Mouse (Mus musculus) cerebellum, postnatal 4 days (tissue): ENCODE measurements at regions not wholly inside any gene's neighbourhood (a gene's known extent, or its start where the extent isn't known, plus 50 kb on each side); places are given as distances from the start of the nearest gene placed in this dataset.
A peak's percentile ranks its signal among the peaks of the same experiment; 100 is the strongest.
"Not testable (repeated sequence)": the region's sequence is repeated elsewhere in the genome, so short reads cannot be mapped to it uniquely, and the experiment has no call there.

ENCODE experiments used
- DNase-seq, 2 experiments: peaks; one replicate each; pipeline ENCODE4 v3.0.0; 2022; ENCODE audit warnings: low spot score in 2 of 2, mixed read lengths in 1 of 2

- DNase-seq = no peak
These were observed 56.4 kb downstream of the Rassf10 start for GRCm38 (mm10) chr7:113010150-113010549.

- DNase-seq = no peak
These were observed 63.5 kb downstream of the Rassf10 start for GRCm38 (mm10) chr7:113017092-113017755.

- no peak for DNase-seq
These were observed 67.7 kb downstream of the Rassf10 start for GRCm38 (mm10) chr7:113021412-113021811.

GRCm38 (mm10) chr7:113022516-113022915 is 68.8 kb downstream of the Rassf10 start:
- no peak for DNase-seq

DNA sequence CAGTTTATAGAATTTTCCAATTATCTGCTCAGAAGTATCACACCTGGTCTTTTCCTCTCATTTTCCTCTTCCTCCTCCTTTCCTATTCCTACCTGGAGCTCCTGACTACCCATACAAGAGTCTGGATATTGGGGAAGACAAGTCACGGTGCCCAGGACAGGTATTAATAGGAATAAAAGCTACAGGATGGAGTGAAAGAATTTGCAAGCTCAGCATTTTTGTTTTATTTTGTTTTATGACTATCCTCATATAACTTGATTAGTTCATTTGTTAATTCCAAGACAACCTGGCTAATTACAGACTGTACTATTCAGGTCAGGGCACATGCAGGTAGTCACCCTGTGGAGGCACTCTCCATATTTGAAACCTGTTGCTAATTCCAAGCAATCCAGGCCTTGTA is 72.0 kb downstream of the Rassf10 start:
- DNase-seq = no peak

GRCm38 (mm10) chr7:113026290-113027075 is 72.7 kb downstream of the Rassf10 start:
- no peak for DNase-seq

DNA sequence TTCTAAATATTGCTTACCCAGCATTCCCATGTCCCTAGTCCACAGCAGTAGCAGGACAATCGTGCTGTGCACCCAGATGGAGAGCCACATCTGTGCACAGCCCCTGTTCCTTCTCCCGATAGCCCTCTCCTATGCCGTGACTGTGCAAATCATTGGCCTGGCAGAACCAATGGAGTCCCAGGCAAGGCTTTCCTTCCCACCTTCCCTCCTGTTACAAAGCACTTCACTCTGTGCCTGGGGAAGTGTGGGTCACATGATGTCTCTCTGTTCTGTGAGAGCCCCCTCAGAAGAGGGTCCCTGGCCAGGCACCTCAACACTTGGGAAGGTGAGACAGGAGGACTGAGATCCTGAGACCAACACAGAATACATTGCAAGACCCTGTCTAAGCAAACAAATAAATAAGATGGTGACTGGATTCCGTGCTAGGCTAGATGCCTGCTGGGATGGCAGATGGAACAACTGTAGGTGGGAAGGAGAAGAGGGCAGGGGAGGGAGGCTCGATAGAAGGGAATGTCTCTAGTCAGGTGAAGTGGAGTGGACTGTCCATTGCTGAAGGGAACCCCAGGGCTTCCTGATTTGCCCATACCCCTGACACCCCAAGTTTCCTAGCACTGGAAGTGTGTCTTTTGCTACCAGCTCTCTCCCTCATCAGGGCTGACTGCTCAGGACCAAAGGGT is 73.5 kb downstream of the Rassf10 start:
- no peak for DNase-seq

DNA sequence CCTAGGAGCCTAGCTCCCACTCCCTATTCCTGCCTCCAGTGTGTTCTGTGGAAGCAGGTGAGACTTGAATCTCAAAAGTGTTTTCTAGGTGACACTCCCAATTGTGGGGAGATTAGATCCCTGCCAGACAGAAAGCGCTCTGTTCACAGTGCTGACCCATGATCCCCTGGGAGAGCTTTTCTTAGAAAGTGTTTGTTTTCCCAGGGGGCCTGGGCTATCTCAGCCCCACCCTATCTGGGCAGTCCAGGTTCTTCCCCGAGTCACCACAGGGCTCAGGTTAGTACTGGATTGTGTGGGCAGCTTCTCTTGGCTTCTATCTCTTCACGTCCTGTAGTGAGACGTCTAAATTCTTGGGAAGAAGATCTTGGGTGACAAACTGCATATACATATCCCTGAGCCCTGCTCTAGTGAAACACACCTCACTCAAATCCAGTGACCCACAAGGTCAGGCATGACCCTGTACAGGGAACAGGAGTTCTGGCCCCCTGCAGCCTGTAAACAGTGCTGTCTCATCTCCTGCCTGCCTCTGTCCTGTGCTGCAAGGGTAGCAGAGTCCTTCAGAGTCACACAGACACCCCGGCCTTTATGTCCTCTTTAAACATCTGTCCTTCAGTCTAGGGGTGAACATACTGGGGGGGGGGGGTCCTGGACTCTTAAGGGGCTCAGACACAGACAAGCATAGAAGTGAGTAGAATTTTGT is 76.4 kb downstream of the Rassf10 start:
- DNase-seq = no peak

DNA sequence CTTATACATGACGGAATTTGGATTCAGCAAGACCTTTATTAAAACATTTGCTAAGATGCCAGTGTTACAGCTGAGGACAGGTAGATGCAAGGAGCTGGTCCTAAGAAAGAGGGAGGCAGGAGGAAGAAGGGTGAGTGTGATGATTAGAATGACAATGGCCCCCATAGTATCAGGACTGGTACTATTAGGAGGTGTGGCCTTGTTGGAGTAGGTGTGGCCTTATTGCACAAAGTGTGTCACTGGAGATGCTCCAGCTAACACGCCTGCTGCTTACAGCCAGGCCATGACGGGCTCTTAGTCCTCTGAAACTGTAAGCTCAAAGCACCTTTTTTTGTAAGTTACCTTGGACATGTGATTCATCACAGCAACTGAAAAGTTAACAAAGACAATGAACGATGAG is 82.0 kb downstream of the Rassf10 start:
- no peak for DNase-seq

- no peak for DNase-seq
These were observed 84.3 kb downstream of the Rassf10 start for GRCm38 (mm10) chr7:113037825-113038613.

DNA sequence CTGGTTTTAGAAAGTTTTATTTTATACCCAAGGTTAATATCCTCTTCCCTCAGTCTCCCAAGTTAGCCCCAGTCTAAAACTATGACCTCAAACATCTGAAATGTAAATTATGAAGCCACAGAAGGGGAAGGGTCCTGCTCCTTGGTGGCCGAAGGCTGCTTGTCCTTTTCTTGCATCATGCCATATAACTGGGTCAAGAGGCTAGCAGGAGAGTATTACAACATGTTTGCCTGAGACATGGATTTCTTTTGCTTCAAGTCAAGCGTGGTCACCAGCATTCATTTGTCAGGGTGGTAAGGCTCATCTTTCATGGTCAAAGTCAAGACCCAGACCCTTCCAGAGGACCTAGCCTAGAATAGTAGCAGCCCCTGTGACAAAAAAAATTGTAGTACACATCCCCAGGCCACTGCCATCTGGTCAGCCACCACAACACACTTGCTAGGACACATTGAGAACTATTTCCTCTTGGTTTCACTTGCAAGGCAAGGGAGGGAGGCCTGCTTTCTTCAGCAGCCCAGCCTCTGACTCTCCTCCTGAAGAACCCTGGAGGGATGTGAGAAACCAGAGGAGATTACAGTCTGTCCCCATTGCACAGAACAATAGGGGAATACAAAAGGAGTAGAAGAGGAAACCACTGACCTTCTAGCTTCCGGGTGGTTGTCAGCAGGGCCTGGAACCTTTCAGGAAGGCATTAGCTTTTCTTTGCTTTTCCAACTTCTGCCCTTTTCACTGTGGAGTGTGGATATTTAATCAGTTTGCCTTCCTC is 85.3 kb downstream of the Rassf10 start:
- no peak for DNase-seq

- DNase-seq = not testable (repeated sequence)
These were observed 91.9 kb downstream of the Rassf10 start for GRCm38 (mm10) chr7:113045613-113046159.

- DNase-seq = no peak
These were observed 92.6 kb downstream of the Rassf10 start for GRCm38 (mm10) chr7:113046406-113046805.

- no peak for DNase-seq
These were observed 93.8 kb downstream of the Rassf10 start for GRCm38 (mm10) chr7:113047583-113047982.

DNA sequence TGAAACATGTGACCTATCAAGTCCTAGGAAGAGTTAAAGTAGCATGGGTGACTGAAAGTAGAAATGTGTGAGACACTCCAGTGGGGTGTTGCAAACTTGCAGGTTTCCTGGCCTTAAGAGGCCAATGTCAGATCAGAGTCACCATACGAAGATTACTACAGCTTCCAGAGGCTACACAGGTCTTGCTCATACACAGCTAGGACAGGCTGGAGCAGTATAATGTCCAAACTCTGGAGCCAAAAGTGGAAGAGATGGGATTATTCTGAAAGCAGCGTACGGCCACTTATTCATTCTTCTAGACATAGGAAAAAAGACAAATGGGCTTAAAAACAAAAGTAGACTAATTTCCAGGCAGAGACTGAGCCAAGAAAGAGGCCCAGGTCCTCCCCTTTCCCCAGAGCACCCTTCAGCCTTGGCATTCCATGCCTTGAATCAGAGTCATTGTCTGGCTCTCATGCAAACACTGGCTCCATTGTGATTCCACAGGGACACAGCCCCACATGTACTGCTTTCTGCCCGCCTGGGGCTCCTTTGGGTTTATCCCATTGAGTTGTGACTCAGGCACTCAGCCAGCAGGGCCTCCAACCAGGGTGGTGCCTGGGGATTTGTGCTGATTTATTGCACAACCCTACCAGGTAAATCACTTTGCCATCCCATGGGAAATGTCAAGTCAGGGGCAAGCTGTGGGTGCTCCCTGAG is 94.5 kb downstream of the Rassf10 start:
- no peak for DNase-seq

GRCm38 (mm10) chr7:113049440-113049839 is 95.7 kb downstream of the Rassf10 start:
- DNase-seq = no peak

GRCm38 (mm10) chr7:113052952-113053351 is 99.2 kb downstream of the Rassf10 start:
- DNase-seq = no peak

- DNase-seq = no peak
These were observed 102.7 kb downstream of the Rassf10 start for GRCm38 (mm10) chr7:113056421-113056820.

GRCm38 (mm10) chr7:113059211-113059966 is 105.6 kb downstream of the Rassf10 start:
- peak in 1 of 2 experiments; percentile 24 for DNase-seq
